Mouse (Mus musculus) embryonic facial prominence, embryonic 10.5 days (tissue): ENCODE measurements around the gene Psd4. TPM values are rescaled to one million over a fixed set of nuclear protein-coding genes. Genes with fewer than 3 reads are reported as not detected.

Source experiments
- DNase-seq: peaks from one replicate; pipeline ENCODE4 v3.0.0-alpha.2; 2017; ENCODE audit warnings: low spot score
- H3K27ac ChIP-seq: fragments of 300-500 bp; sonication (generic); replicated peaks from 2 replicates; pipeline ENCODE4 v1.5.1; 2016; ENCODE audit warnings: mild to moderate bottlenecking
- H3K27me3 ChIP-seq: fragments of 300-500 bp; sonication (generic); replicated peaks from 2 replicates; pipeline ENCODE4 v1.6.1; 2016; ENCODE audit warnings: low read depth, mild to moderate bottlenecking; ENCODE audit not compliant: poor library complexity, severe bottlenecking
- H3K36me3 ChIP-seq: fragments of 300-500 bp; sonication (generic); replicated peaks from 2 replicates; pipeline ENCODE4 v1.6.1; 2016; ENCODE audit warnings: mild to moderate bottlenecking, moderate library complexity
- H3K4me1 ChIP-seq: fragments of 300-500 bp; sonication (generic); 2 replicates; pipeline ENCODE4 v1.6.1; 2016
- H3K4me3 ChIP-seq: fragments of 300-500 bp; sonication (generic); 2 replicates; pipeline ENCODE4 v1.5.1; 2016; ENCODE audit warnings: mild to moderate bottlenecking, moderate library complexity
- H3K9me3 ChIP-seq: fragments of 300-500 bp; sonication (generic); 2 replicates; pipeline ENCODE4 v1.6.1; 2016; ENCODE audit warnings: mild to moderate bottlenecking
- WGBS: fragments of 180-500 bp; shearing (Covaris S2); methylation state at CpG from one replicate; pipeline ENCODE4 v1.1.7; 2016; 5-methylcytosine and 5-hydroxymethylcytosine counted together
- polyA plus RNA-seq: library from polyadenylated mRNA; unstranded; fragments of >200 nt; fragmentation: Nextera tagmentation; extraction: Ambion mirVana; gene quantifications from 2 replicates; pipeline ENCODE4 v1.2.1, GENCODE M21; 2016

The Psd4 gene
- polyA plus RNA-seq, 1 experiment from 2014 or later: 0.81 TPM

- Histone ChIP-seq H3K27me3 (0 out of 2 replicates have a peak, but pooled peaks cover 4% of the 10 kb centered on the region), H3K27ac (no peak overlapping the region), H3K4me1 (peaks cover 6% of the 10 kb centered on the region; the same call in 1 of the 2 replicates), H3K9me3 (no peaks in the 10 kb centered on the region), H3K36me3 (no peaks in the 10 kb centered on the region), H3K4me3 (no peak overlapping the region)
- DNase-seq: no peak
- 83% methylated on average over 2 of the region's 2 CpGs for WGBS
Observed at GRCm38 (mm10) chr2:24425630-24426029, 58.2 kb downstream of the Psd4 start.

- Histone ChIP-seq H3K36me3 (no peaks in the 10 kb centered on the region), H3K9me3 (no peaks in the 10 kb centered on the region), H3K27me3 (0 out of 2 replicates have a peak, but pooled peaks cover 4% of the 10 kb centered on the region), H3K4me1 (peaks cover 6% of the 10 kb centered on the region; the same call in 1 of the 2 replicates), H3K4me3 (no peak overlapping the region), H3K27ac (no peak overlapping the region)
- no peak for DNase-seq
- WGBS: 37% methylated on average over 12 of the region's 12 CpGs
Observed at GRCm38 (mm10) chr2:24427866-24428675, 60.7 kb downstream of the Psd4 start.

- H3K4me1 ChIP-seq: peaks cover 6% of the 10 kb centered on the region; the same call in 1 of the 2 replicates
- 77% methylated on average over 4 of the region's 4 CpGs for WGBS
Observed at GRCm38 (mm10) chr2:24429806-24430205, 62.4 kb downstream of the Psd4 start.

GRCm38 (mm10) chr2:24434670-24435069 lies 67.3 kb downstream of the Psd4 start:
- H3K9me3 ChIP-seq: no peaks in the 10 kb centered on the region
- H3K4me3 ChIP-seq: no peak overlapping the region
- peaks cover 15% of the 10 kb centered on the region; the same call in 1 of the 2 replicates for H3K27me3 ChIP-seq
- no peak overlapping the region for H3K27ac ChIP-seq
- H3K4me1 ChIP-seq: no peaks in the 10 kb centered on the region
- no peak for DNase-seq
- H3K36me3 ChIP-seq: no peaks in the 10 kb centered on the region
- 85% methylated on average over 2 of the region's 2 CpGs for WGBS

More at GRCm38 (mm10) chr2:24429806-24430205, 62.4 kb downstream of the Psd4 start:
- DNase-seq: no peak
- no peak overlapping the region for H3K4me3 ChIP-seq
- H3K36me3 ChIP-seq: no peaks in the 10 kb centered on the region
- peaks cover 7% of the 10 kb centered on the region; the same call in 1 of the 2 replicates for H3K27me3 ChIP-seq
- no peaks in the 10 kb centered on the region for H3K9me3 ChIP-seq
- H3K27ac ChIP-seq: no peak overlapping the region

- 77% methylated on average over 11 of the region's 11 CpGs for WGBS
- Histone ChIP-seq H3K27me3 (peaks cover 22% of the 10 kb centered on the region), H3K27ac (no peak overlapping the region), H3K4me3 (no peak overlapping the region), H3K4me1 (no peaks in the 10 kb centered on the region), H3K9me3 (no peaks in the 10 kb centered on the region), H3K36me3 (no peaks in the 10 kb centered on the region)
- no peak for DNase-seq
Observed at GRCm38 (mm10) chr2:24435699-24436098, 68.3 kb downstream of the Psd4 start.

- peaks cover 6% of the 10 kb centered on the region; the same call in 1 of the 2 replicates for H3K4me1 ChIP-seq
- no peak for DNase-seq
- no peak overlapping the region for H3K4me3 ChIP-seq
- 90% methylated on average over 2 of the region's 2 CpGs for WGBS
- H3K36me3 ChIP-seq: no peaks in the 10 kb centered on the region
- H3K9me3 ChIP-seq: no peaks in the 10 kb centered on the region
- peaks cover 22% of the 10 kb centered on the region for H3K27me3 ChIP-seq
- no peak overlapping the region for H3K27ac ChIP-seq
Observed at GRCm38 (mm10) chr2:24440056-24440455, 72.7 kb downstream of the Psd4 start.

- no peaks in the 10 kb centered on the region for H3K9me3 ChIP-seq
- DNase-seq: no peak
- H3K4me3 ChIP-seq: no peak overlapping the region
- peaks cover 11% of the 10 kb centered on the region; the same call in 1 of the 2 replicates for H3K27me3 ChIP-seq
- no peak overlapping the region for H3K27ac ChIP-seq
- peaks cover 6% of the 10 kb centered on the region; the same call in 1 of the 2 replicates for H3K4me1 ChIP-seq
- H3K36me3 ChIP-seq: no peaks in the 10 kb centered on the region
Observed at GRCm38 (mm10) chr2:24441899-24442298, 74.5 kb downstream of the Psd4 start.

GRCm38 (mm10) chr2:24442303-24442925 lies 75.0 kb downstream of the Psd4 start:
- Histone ChIP-seq H3K9me3 (no peaks in the 10 kb centered on the region), H3K4me3 (no peak overlapping the region), H3K27ac (no peak overlapping the region), H3K4me1 (peaks cover 6% of the 10 kb centered on the region; the same call in 1 of the 2 replicates), H3K27me3 (peaks cover 11% of the 10 kb centered on the region; the same call in 1 of the 2 replicates), H3K36me3 (no peaks in the 10 kb centered on the region)
- DNase-seq: no peak
- 54% methylated on average over 4 of the region's 4 CpGs for WGBS

- Histone ChIP-seq H3K27ac (no peak overlapping the region), H3K27me3 (peaks cover 11% of the 10 kb centered on the region; the same call in 1 of the 2 replicates), H3K9me3 (no peaks in the 10 kb centered on the region), H3K36me3 (no peaks in the 10 kb centered on the region), H3K4me3 (no peak overlapping the region), H3K4me1 (peaks cover 6% of the 10 kb centered on the region; the same call in 1 of the 2 replicates)
- 40% methylated on average over 3 of the region's 3 CpGs for WGBS
- DNase-seq: no peak
Observed at GRCm38 (mm10) chr2:24443256-24443790, 75.9 kb downstream of the Psd4 start.

GRCm38 (mm10) chr2:24449111-24449510 lies 81.7 kb downstream of the Psd4 start:
- Histone ChIP-seq H3K27ac (no peak overlapping the region), H3K4me1 (no peaks in the 10 kb centered on the region), H3K27me3 (no peaks in the 10 kb centered on the region), H3K36me3 (no peaks in the 10 kb centered on the region), H3K4me3 (no peak overlapping the region), H3K9me3 (no peaks in the 10 kb centered on the region)
- 81% methylated on average over 4 of the region's 4 CpGs for WGBS
- DNase-seq: no peak

GRCm38 (mm10) chr2:24453206-24453605 lies 85.8 kb downstream of the Psd4 start:
- DNase-seq: no peak
- Histone ChIP-seq H3K4me1 (peaks cover 15% of the 10 kb centered on the region), H3K36me3 (no peaks in the 10 kb centered on the region), H3K4me3 (no peak overlapping the region), H3K27ac (no peak overlapping the region), H3K27me3 (no peaks in the 10 kb centered on the region), H3K9me3 (no peaks in the 10 kb centered on the region)
- WGBS: 89% methylated on average over 5 of the region's 5 CpGs

GRCm38 (mm10) chr2:24454429-24455011 lies 87.1 kb downstream of the Psd4 start:
- no peak for DNase-seq
- peaks cover 15% of the 10 kb centered on the region for H3K4me1 ChIP-seq
- no peaks in the 10 kb centered on the region for H3K27me3 ChIP-seq
- no peak overlapping the region for H3K4me3 ChIP-seq
- no peaks in the 10 kb centered on the region for H3K36me3 ChIP-seq
- WGBS: 26% methylated on average over 1 of the region's 1 CpGs
- peak overlapping the region; percentile 40; the same call in 1 of the 2 replicates for H3K27ac ChIP-seq
- H3K9me3 ChIP-seq: no peaks in the 10 kb centered on the region
